Mouse (Mus musculus) intestine, embryonic 16.5 days (tissue): ENCODE measurements around the gene Ccdc78. TPM values are rescaled to one million over a fixed set of nuclear protein-coding genes. Genes with fewer than 3 reads are reported as not detected.
A peak's percentile ranks its signal among the peaks of the same experiment; 100 is the strongest.

Source experiments
- ATAC-seq: fragments of 200-750 bp; cut with Nextera tagmentation; 2 replicates; pipeline ENCODE4 v1.8.0; 2017; ENCODE audit warnings: moderate TSS enrichment, moderate library complexity
- H3K27ac ChIP-seq: fragments of 300-500 bp; sonication (generic); 2 replicates; pipeline ENCODE4 v1.5.1; 2014; ENCODE audit warnings: mild to moderate bottlenecking, low read length
- H3K27me3 ChIP-seq: fragments of 300-500 bp; sonication (generic); replicated peaks from 2 replicates; pipeline ENCODE4 v1.6.1; 2014; ENCODE audit warnings: low read length, control low read depth, mixed read lengths; ENCODE audit not compliant: control insufficient read depth, insufficient read depth
- H3K36me3 ChIP-seq: fragments of 300-500 bp; sonication (generic); 2 replicates; pipeline ENCODE4 v1.6.1; 2014; ENCODE audit warnings: low read length, control low read depth; ENCODE audit not compliant: control insufficient read depth, insufficient read depth
- H3K4me1 ChIP-seq: fragments of 300-500 bp; sonication (generic); 2 replicates; pipeline ENCODE4 v1.6.1; 2014; ENCODE audit warnings: low read length, control low read depth, mixed read lengths; ENCODE audit not compliant: control insufficient read depth, insufficient read depth
- H3K4me2 ChIP-seq: fragments of 300-500 bp; sonication (generic); 2 replicates; pipeline ENCODE4 v1.6.1; 2014; ENCODE audit warnings: low read depth, low read length, control low read depth
- H3K4me3 ChIP-seq: fragments of 300-500 bp; sonication (generic); 2 replicates; pipeline ENCODE4 v1.5.1; 2014; ENCODE audit warnings: mild to moderate bottlenecking, low read length
- H3K9ac ChIP-seq: fragments of 300-500 bp; sonication (generic); 2 replicates; pipeline ENCODE4 v1.6.1; 2014; ENCODE audit warnings: low read depth, low read length
- H3K9me3 ChIP-seq: fragments of 300-500 bp; sonication (generic); 2 replicates; pipeline ENCODE4 v1.6.1; 2016; ENCODE audit warnings: low read length, control low read depth; ENCODE audit not compliant: control insufficient read depth
- WGBS: fragments of 180-500 bp; shearing (Covaris S2); extraction: QIAGEN DNeasy Blood & Tissue Kit; methylation state at CpG from one replicate; pipeline ENCODE4 v1.1.7; 2014; 5-methylcytosine and 5-hydroxymethylcytosine counted together
- polyA plus RNA-seq: library from polyadenylated mRNA; unstranded; fragments of >200 nt; fragmentation: Nextera tagmentation; extraction: Ambion mirVana; gene quantifications from 2 replicates; pipeline ENCODE4 v1.2.1, GENCODE M21; 2015

Ccdc78 gene
- polyA plus RNA-seq, 1 experiment from 2014 or later = 0.16 TPM

- Histone ChIP-seq H3K4me2 (peak overlapping the region; percentile 94), H3K36me3 (peaks cover 15% of the 10 kb centered on the region), H3K27ac (peak overlapping the region; percentile 97), H3K9me3 (no peaks in the 10 kb centered on the region), H3K4me3 (peak overlapping the region; percentile 85), H3K9ac (peak overlapping the region; percentile 86), H3K4me1 (peaks cover 65% of the 10 kb centered on the region), H3K27me3 (no peaks in the 10 kb centered on the region)
- ATAC-seq = no peak
- WGBS = 71% methylated on average over 12 of the region's 12 CpGs
These were observed 48.3 kb downstream of the Ccdc78 start for GRCm38 (mm10) chr17:25834595-25835222.

- H3K9ac ChIP-seq = peak overlapping the region; percentile 86
- no peaks in the 10 kb centered on the region for H3K27me3 ChIP-seq
- H3K4me1 ChIP-seq = peaks cover 59% of the 10 kb centered on the region
- H3K4me2 ChIP-seq = peak overlapping the region; percentile 94; the same call in 1 of the 2 replicates
- no peaks in the 10 kb centered on the region for H3K9me3 ChIP-seq
- no peak overlapping the region for H3K27ac ChIP-seq
- peak overlapping the region; percentile 85; the same call in 1 of the 2 replicates for H3K4me3 ChIP-seq
- WGBS = 91% methylated on average over 7 of the region's 7 CpGs
- H3K36me3 ChIP-seq = peaks cover 15% of the 10 kb centered on the region
- ATAC-seq = no peak
These were observed 48.9 kb downstream of the Ccdc78 start for GRCm38 (mm10) chr17:25835301-25835700.

- no peak overlapping the region; the same call in 1 of the 2 replicates for H3K4me3 ChIP-seq
- H3K9me3 ChIP-seq = no peaks in the 10 kb centered on the region
- no peak overlapping the region for H3K27ac ChIP-seq
- peaks cover 54% of the 10 kb centered on the region for H3K4me1 ChIP-seq
- 91% methylated on average over 16 of the region's 16 CpGs for WGBS
- H3K27me3 ChIP-seq = no peaks in the 10 kb centered on the region
- no peak overlapping the region for H3K4me2 ChIP-seq
- ATAC-seq = no peak
- H3K9ac ChIP-seq = 0 out of 2 replicates have a peak overlapping the region, but pooled peaks have one; percentile 72
- H3K36me3 ChIP-seq = peaks cover 10% of the 10 kb centered on the region
These were observed 49.4 kb downstream of the Ccdc78 start for GRCm38 (mm10) chr17:25835816-25836215.

GRCm38 (mm10) chr17:25836397-25837075, 50.2 kb downstream of the Ccdc78 start:
- Histone ChIP-seq H3K27me3 (no peaks in the 10 kb centered on the region), H3K4me2 (peak overlapping the region; percentile 87), H3K36me3 (peaks cover 11% of the 10 kb centered on the region; the same call in 1 of the 2 replicates), H3K9ac (peak overlapping the region; percentile 72), H3K9me3 (no peaks in the 10 kb centered on the region), H3K4me1 (peaks cover 47% of the 10 kb centered on the region), H3K27ac (peak overlapping the region; percentile 3), H3K4me3 (peak overlapping the region; percentile 43)
- no peak for ATAC-seq
- WGBS = 21% methylated on average over 23 of the region's 23 CpGs

- peaks cover 41% of the 10 kb centered on the region for H3K4me1 ChIP-seq
- H3K4me3 ChIP-seq = peak within 1 kb of the TSS; percentile 43
- H3K9me3 ChIP-seq = no peaks in the 10 kb centered on the region
- H3K9ac ChIP-seq = peak within 1 kb of the TSS; percentile 72
- 4% methylated on average over 29 of the region's 29 CpGs for WGBS
- peaks cover 16% of the 10 kb centered on the region; the same call in 1 of the 2 replicates for H3K36me3 ChIP-seq
- peak within 1 kb of the TSS; percentile 3 for H3K27ac ChIP-seq
- no peak for ATAC-seq
- no peaks in the 10 kb centered on the region for H3K27me3 ChIP-seq
- peak within 1 kb of the TSS; percentile 87 for H3K4me2 ChIP-seq
These were observed 50.7 kb downstream of the Ccdc78 start, which contains the start of gene Rhbdl1 for GRCm38 (mm10) chr17:25837076-25837410. Gene Rhbdl1, minus strand, starts transcription at chr17:25837295.

- Histone ChIP-seq H3K27me3 (no peaks in the 10 kb centered on the region), H3K4me2 (peak overlapping the region; percentile 87), H3K4me3 (no peak overlapping the region; the same call in 1 of the 2 replicates), H3K27ac (peak overlapping the region; percentile 3; the same call in 1 of the 2 replicates), H3K9me3 (no peaks in the 10 kb centered on the region), H3K4me1 (peaks cover 39% of the 10 kb centered on the region), H3K36me3 (peaks cover 19% of the 10 kb centered on the region; the same call in 1 of the 2 replicates), H3K9ac (peak overlapping the region; percentile 72)
- WGBS = 49% methylated on average over 3 of the region's 3 CpGs
- no peak for ATAC-seq
These were observed 51.2 kb downstream of the Ccdc78 start for GRCm38 (mm10) chr17:25837533-25837932.

GRCm38 (mm10) chr17:25838904-25839303, 52.5 kb downstream of the Ccdc78 start:
- peaks cover 19% of the 10 kb centered on the region; the same call in 1 of the 2 replicates for H3K36me3 ChIP-seq
- no peak overlapping the region for H3K4me3 ChIP-seq
- 0 out of 2 replicates have a peak overlapping the region, but pooled peaks have one; percentile 26 for H3K9ac ChIP-seq
- ATAC-seq = no peak
- H3K4me1 ChIP-seq = peaks cover 47% of the 10 kb centered on the region
- no peaks in the 10 kb centered on the region for H3K9me3 ChIP-seq
- WGBS = 84% methylated on average over 4 of the region's 4 CpGs
- H3K4me2 ChIP-seq = no peak overlapping the region
- H3K27me3 ChIP-seq = no peaks in the 10 kb centered on the region
- H3K27ac ChIP-seq = peak overlapping the region; percentile 60

GRCm38 (mm10) chr17:25839455-25840235, 53.3 kb downstream of the Ccdc78 start:
- Histone ChIP-seq H3K9ac (peak overlapping the region; percentile 2; the same call in 1 of the 2 replicates), H3K4me2 (peak overlapping the region; percentile 18; the same call in 1 of the 2 replicates), H3K27ac (peak overlapping the region; percentile 60), H3K36me3 (peaks cover 19% of the 10 kb centered on the region; the same call in 1 of the 2 replicates), H3K4me1 (peaks cover 40% of the 10 kb centered on the region), H3K27me3 (no peaks in the 10 kb centered on the region), H3K9me3 (no peaks in the 10 kb centered on the region), H3K4me3 (no peak overlapping the region)
- 77% methylated on average over 14 of the region's 14 CpGs for WGBS
- peak; percentile 56 for ATAC-seq
